Mouse (Mus musculus) ovary, postnatal 14 days (tissue): ENCODE data around the gene Rexo2.
A peak's percentile ranks its signal among the peaks of the same experiment; 100 is the strongest.
"Not testable (repeated sequence)": the region's sequence is repeated elsewhere in the genome, so short reads cannot be mapped to it uniquely, and the experiment has no call there.

Experiments
- DNase-seq: peaks from one replicate; pipeline ENCODE4 v3.0.0; 2022; ENCODE audit warnings: low spot score

Rexo2 gene

GRCm38 (mm10) chr9:48472441-48473025 lies 7.9 kb downstream of the Rexo2 start:
- DNase-seq: no peak

- DNase-seq: not testable (repeated sequence)
These were observed 13.0 kb downstream of the Rexo2 start for GRCm38 (mm10) chr9:48467471-48467870.

GRCm38 (mm10) chr9:48466804-48467203 lies 13.6 kb downstream of the Rexo2 start:
- peak; percentile 66 for DNase-seq

GRCm38 (mm10) chr9:48465671-48466070 lies 14.8 kb downstream of the Rexo2 start:
- DNase-seq: no peak

- DNase-seq: no peak
These were observed 18.9 kb downstream of the Rexo2 start for GRCm38 (mm10) chr9:48461545-48461944.

GRCm38 (mm10) chr9:48460720-48461119 lies 19.7 kb downstream of the Rexo2 start:
- no peak for DNase-seq

GRCm38 (mm10) chr9:48459391-48459790 lies 21.0 kb downstream of the Rexo2 start:
- no peak for DNase-seq

GRCm38 (mm10) chr9:48458879-48459278 lies 21.5 kb downstream of the Rexo2 start:
- DNase-seq: no peak

GRCm38 (mm10) chr9:48455961-48456360 lies 24.5 kb downstream of the Rexo2 start:
- no peak for DNase-seq

- no peak for DNase-seq
These were observed 30.4 kb downstream of the Rexo2 start for GRCm38 (mm10) chr9:48450066-48450465.

- no peak for DNase-seq
These were observed 32.6 kb downstream of the Rexo2 start for GRCm38 (mm10) chr9:48447783-48448209.

- DNase-seq: no peak
These were observed 35.6 kb downstream of the Rexo2 start for GRCm38 (mm10) chr9:48444821-48445220.

GRCm38 (mm10) chr9:48443873-48444272 lies 36.5 kb downstream of the Rexo2 start:
- no peak for DNase-seq

- no peak for DNase-seq
These were observed 48.0 kb downstream of the Rexo2 start for GRCm38 (mm10) chr9:48432449-48432848.

- DNase-seq: no peak
These were observed 53.2 kb downstream of the Rexo2 start for GRCm38 (mm10) chr9:48427176-48427575.

- no peak for DNase-seq
These were observed 57.2 kb downstream of the Rexo2 start for GRCm38 (mm10) chr9:48423256-48423655.

GRCm38 (mm10) chr9:48422382-48422781 lies 58.0 kb downstream of the Rexo2 start:
- no peak for DNase-seq

- DNase-seq: no peak
These were observed 58.9 kb downstream of the Rexo2 start for GRCm38 (mm10) chr9:48421561-48421960.

- no peak for DNase-seq
These were observed 59.4 kb downstream of the Rexo2 start for GRCm38 (mm10) chr9:48421029-48421428.

- DNase-seq: no peak
These were observed 60.0 kb downstream of the Rexo2 start for GRCm38 (mm10) chr9:48420437-48420836.

GRCm38 (mm10) chr9:48418829-48419228 lies 61.6 kb downstream of the Rexo2 start:
- DNase-seq: no peak
